Mouse (Mus musculus): ENCODE measurements around the gene Ralb.

Gene Ralb

DNA sequence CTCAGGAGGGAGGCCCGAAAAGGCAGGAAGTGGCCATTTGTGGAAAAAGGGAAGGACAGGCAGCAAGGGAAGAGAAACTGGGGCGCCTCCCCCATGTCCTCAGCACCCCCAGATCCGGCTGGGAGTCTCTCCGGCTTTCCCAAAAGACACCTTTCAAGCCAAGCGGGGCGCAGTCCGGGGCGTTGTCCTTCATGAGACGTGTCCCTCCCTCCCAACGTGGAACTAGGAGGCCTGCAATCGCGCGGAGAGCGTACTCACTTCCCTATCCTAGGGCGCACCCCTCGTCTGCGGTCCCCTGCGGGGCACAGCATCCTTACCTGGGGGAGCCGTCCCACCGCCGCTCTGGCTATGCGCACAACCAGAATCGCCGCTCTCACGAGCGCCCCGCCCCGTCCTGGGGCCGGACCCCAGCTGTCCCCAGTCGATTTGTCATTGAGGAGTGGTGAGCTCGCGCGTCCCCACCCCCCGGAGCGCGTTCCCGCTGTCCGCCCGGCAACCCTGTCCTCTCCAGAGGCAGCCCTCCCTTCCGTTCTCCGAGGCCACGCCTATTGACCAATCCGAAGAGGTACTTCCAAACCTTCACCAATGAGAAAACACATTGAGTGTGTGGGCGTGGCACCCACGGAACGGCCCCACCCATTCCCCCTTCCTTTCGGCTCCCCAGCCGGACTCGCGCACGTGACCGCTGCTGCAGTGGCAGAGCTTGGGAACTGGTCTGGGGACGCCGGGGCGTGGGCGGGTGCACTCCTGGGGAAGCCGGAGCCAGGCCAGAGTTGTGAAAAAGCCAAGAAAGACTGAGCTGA is at the start of gene Ralb:
Gene Ralb, minus strand, starts transcription at position 535 of the 803 bp plus-strand sequence.
- DNase-seq (ENCODE audit: low read depth, low spot score), result peak; percentile 99

DNA sequence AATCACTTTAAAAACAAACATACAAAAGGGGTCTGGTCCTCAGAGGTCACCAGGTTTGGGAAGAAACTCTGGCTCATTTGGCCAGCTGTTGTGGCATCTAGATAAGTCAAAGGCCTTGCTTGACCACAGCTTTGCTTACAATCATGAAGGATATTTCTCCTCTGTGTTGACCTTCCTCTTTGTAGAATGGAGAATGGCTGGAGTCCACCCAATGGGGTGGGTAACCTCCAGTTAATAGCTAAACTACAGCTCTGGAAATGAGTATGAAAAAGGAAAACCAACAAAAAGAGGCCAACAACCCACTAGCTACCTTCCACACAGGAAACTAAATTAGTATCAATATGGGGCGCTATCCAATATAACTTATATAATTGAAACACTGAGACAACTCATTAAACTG is 47.1 kb upstream of the Ralb start:
- DNase-seq (ENCODE audit: low read depth, low spot score), result no peak

DNA sequence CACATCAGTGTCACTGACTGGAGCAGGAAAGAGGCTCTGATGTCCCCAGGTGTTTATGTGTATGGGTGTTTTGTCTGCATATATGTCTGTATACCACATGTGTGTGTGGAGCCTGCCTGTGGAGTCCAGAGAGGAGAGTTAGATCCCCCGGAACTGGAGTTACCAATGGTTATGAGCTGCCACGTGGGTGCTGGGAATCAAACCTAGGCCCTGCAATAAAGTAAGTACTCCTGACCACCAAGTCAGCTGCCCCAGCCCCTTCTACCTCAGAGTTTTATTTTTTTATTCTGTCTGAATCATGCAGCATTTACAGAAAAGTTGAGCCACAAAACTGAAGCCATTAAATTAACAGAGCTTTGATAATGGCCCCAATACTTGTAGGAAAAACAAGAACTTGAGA is 45.5 kb upstream of the Ralb start:
- DNase-seq (ENCODE audit: low read depth, low spot score), result no peak

DNA sequence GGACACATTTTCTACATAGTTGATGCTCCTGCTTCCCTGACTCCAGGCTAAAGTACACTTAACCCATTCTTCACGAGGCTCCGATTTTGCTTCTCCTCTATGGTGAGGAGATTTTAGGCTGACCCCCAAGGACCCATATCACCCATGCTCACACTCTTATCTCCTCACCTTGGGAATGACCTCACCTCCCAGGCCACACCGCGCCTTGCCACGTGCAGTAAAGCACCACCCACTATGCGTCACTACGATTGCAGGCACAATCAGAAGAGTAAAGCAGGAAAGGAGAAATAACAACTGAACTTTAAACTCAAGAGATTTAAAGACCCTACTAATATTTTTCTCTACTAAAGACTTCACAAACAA is 44.7 kb upstream of the Ralb start:
- no peak for DNase-seq (ENCODE audit: low read depth, low spot score)

DNA sequence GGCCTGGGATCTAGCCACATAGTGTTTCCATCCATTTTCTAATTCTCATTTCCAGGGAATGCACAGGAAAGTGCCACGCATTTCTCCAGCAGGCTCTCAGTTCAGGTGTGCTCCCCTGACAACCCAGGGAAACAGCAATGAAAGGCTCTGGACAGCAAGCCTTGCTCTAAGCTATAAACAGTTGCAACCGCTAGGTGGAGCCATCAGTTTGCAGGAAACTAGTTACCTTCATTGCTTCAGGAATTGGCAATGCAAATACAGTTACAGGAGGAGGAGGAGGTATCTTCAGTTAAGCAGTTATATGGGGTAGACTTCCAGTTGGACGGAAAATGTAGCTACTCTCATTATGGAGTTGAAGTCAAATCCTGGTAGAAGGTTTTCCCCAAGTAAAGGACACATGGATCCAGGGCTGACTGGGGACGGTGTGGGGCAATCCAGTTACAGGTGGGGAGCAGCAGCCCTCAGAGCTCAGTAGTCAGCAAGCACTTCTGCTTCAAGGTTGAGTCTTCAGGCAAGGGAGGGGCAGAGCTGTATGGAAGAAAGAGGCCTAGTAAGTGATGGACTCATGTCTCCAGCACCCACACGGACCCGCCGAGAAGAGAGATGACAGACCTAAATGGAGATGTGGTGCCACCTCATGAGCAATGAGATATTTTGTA is 44.2 kb upstream of the Ralb start:
- peak; percentile 92 for DNase-seq (ENCODE audit: low read depth, low spot score)

DNA sequence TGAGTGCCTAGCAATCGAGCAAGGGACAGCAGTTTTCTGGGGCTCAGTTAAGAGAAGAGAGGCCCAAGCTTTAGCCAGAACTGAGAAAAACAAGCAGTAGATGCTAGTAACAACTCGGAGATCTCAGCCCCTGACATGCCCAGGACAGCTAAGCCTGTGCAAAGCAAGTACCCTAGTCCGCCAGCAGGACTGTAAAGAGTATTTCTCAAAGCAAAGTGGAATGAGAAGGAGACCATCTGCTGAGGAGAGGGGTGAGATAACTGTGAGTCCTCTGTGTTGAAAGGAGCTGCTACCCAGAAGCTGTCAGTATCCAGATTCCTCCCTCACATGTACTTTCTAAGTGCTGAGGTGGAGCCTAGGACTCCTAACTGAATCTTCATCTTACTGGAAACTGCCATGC is 41.9 kb upstream of the Ralb start:
- DNase-seq (ENCODE audit: low read depth, low spot score), result peak; percentile 16

DNA sequence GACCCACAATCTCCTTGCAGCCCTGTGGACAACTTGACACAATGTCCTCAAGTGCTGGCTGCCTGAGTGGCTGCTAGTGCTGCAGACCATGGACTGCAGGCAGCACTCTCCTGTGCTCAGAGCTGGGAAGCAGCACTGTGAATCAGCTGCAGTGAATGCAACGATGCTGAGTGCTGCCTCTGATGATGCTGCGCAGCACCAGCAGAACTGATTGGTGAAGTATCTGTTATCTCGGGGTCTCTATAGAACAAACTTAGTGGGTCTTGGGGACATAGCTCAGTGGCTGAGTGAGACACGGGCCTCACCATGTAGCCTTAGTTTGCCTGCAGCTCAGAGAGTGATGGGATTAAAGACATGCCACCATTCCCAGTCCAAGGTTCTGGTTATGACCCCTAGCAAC is 41.1 kb upstream of the Ralb start:
- DNase-seq (ENCODE audit: low read depth, low spot score), result no peak

DNA sequence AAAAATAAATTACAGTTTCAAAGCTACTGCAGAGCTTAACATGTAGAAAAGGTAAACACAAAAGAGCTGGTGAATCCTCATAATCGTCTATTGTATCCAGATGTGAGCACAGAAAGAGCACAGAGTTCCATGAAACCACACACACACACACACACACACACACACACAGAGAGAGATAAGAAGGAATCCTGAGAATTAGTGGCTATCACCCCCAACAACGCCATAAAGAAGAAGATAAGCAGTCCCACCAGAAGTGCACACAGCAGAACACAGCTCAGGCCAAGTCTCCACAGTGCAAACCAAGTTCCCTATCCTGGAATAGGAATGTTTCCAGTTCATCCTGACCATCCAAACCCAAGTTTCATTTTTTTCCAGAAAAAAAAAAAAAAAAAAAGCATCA is 40.6 kb upstream of the Ralb start:
- DNase-seq (ENCODE audit: low read depth, low spot score), result no peak

DNA sequence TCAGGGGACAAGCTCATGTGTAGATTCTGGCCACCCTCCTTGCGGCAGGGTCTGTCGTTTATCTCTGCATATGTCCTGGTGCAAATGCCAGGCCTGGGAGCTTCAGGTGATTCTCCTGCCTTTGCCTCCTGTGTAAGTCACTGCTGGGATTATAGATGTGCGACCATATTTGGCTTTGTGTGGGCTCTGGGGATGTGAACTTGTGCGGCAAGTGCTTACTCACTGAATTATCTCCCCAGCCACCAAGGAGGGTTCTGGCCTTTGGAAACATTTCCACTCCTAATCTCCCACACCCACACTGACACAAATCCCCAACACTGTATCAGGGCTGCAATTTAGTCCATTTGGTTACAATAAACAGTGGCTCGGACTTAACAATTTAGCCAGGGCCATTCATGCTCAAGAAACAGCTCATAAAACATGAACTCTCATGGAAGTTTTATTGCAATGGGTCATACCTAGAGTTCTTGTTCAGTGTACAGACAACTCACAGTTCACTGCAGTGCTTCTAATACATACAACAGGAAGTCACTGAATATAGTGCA is 40.1 kb upstream of the Ralb start:
- DNase-seq (ENCODE audit: low read depth, low spot score), result no peak

DNA sequence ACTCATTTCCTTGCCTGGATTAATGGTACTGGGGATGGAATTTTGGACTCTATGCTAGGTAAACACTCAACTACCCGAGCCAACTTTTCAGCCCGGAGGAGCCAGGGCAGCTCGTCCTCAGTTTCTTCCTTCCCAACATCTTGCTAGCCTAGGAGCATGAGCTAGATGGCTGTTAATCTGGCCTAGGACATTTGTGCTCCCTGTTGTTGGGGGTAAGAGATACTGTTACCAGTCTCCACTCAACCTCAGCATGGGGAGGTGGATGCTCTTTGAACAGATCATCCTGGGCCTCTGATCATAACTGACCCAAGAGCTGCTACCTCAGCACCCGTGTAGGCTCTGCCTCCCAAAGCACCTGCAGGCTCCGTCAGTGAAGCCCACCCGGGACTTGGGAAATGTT is 38.7 kb upstream of the Ralb start:
- DNase-seq (ENCODE audit: low read depth, low spot score), result no peak

DNA sequence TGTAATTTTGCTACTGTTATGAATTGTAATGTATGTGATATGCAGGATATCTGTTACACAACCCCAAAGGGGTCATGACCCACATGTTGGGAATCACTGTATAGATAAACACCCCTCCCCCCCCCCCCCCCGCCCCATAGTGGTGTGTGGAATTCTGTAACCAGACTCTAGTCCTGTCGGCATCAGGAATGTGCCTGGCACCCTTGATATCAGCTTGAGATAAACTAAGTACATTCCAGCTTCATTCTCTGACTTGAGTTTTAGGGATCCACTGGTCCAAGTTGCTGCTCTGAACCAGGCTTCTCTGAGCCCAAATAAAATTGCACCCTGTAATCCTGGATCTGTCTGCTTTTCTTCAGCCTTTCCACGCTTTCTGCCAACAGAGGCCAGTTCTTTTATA is 37.0 kb upstream of the Ralb start:
- no peak for DNase-seq (ENCODE audit: low read depth, low spot score)

DNA sequence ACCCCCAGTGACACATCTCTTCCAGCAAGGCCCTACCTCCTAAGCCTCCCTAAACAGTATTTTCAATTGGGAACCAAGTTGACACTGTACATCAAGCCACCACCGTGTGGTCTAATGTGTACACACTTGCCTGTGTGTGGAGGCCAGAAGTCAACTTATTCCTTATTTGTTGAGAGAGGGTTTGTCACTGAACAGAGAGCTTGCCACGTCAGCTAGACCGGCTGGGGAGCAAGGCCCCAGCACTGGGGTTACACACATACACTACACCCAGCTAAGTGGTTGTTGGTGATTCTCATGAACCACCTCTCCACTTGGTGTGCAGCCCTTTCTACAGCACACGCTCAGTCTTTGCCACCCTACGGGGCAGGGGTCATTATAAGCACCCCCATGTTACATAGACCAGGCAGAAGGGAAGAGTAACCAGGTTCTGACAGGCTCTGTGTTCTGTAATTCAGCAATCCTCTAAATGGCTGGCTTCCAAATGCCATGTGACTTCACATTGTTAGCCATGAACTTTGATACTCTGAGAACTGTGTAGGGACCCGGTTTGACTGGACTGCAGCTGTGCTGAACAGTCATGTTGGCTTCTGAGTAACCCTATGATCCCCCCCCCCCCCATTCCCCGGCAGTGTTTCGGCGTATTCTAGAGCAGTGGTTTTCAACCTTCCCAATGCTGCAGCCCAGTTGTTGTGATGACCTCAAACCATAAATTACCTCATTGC is 36.4 kb upstream of the Ralb start:
- no peak for DNase-seq (ENCODE audit: low read depth, low spot score)

DNA sequence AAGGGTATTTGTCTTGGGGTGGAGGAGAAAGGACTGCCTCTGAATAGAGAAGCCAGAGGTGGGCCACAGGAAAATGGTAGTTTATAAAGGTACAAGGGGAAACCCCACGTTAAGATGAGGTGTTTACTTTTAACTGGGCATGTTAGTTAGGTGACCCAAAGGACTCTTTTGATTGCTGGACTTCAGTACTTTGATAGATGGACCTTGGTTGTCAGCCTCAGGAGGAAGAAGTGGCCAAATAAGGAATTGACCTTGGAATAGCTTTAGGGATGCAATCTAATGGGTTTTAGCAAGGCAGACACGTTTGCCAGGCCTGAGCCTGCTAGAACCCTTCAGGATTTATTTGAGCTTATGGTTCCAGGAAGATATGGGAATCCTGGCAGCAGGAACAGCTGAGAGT is 34.7 kb upstream of the Ralb start:
- no peak for DNase-seq (ENCODE audit: low read depth, low spot score)

DNA sequence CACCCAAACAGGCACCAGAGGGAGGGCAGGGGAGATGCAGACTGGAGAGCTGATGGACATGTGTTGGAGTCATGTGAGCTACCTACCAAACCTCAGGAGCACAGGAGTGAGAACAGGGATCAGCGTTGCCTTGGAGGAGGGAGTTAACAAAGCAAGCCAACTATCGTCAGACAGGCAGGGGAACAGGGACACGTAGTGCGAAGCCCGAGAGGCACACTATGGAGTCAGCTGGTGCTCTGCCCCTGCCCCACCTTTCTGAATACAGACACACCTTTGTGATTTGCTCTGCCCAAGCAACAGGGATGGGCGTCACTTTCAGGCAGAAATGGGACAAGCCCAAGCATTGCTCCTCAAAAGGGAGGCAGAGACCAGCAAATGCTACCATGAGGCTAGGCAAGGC is 33.1 kb upstream of the Ralb start:
- no peak for DNase-seq (ENCODE audit: low read depth, low spot score)

DNA sequence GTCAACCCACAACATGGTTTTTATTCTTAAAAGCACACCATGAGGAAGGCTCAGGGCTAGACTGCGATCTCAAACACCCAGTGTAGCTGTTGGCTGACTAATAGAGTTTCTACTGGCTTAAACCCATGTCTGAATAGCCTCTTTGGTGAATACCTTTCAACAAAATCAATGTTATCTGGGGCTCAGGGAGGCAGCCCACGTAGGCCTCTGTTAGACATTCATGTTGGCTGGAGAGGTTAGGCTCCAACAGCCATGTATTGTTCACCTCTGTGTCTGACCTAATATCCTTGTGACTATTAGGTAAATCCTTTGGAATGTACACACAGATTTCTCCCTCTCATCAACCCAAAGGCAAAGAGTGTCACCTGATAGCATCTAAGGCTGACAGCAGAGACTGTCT is 31.5 kb upstream of the Ralb start:
- no peak for DNase-seq (ENCODE audit: low read depth, low spot score)

DNA sequence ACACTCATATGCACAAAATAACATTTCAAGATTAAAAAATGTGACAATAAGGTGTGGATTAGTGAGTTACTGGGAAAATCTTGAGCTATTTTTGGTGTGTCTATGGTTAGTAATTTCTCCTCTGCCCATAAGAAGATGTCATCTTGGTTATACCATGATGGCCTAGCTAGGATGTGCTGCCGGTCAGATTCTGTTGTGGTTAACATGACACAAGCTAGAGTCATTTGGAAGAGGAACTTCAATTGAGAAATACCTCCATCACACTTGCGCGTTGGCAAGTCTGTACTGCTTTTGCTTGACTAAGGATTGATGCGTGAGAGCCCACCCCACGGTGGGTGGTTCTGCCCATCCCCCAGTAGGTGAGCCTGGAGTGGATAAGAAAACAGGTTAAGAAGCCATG is 29.7 kb upstream of the Ralb start:
- no peak for DNase-seq (ENCODE audit: low read depth, low spot score)

DNA sequence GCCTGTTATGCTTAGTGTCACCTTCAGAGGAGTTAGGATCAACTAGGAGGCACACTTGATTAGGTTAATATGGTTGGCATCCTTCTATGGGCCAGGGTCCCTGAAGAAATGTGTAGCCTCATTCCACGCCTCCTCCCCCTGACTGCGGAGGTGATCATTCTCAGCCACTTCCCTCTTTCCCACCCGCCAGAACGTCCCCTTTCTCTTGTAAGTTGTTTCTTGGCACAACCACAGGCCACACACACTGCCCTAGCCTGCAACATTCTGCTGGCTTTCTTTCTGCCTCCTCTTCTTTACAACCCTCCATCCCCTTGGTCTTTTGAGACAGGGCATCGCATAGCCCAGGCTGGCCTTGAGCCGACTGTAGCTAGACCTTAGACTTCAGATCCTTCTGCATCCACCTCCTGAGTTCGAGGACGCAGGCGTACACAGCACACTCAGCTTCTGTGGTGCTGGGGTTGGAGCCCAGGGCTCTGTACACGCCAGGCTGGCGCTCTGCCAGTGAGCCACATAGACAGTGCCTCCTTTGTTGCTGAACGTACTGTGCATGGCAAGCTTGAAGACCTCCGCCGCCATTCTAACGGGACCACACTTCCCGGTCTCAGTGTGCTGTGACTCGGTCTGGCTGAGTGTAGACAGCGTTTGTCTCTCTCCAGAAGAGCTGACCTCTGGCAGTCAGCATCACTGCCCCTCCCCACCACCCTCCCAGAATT is 28.7 kb upstream of the Ralb start:
- DNase-seq (ENCODE audit: low read depth, low spot score), result no peak

DNA sequence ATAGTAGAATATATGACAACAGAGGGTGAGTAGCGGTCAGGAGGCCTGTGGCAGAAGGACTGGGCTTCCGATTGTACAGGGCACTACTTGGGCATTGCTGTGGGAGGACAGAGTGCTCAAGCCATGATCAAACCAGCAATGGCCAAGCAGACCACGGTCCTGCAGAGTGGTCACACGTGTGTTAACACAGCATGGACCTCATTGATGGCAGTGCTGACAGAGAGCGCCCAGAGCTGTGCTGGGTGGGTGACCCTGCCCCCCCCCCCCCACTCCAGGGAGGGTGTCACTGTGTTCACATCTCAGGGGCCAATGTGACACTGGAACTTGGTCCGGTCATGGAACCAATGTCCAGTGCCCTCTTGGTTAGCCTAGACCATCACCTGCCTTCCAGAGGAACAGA is 27.6 kb upstream of the Ralb start:
- no peak for DNase-seq (ENCODE audit: low read depth, low spot score)

DNA sequence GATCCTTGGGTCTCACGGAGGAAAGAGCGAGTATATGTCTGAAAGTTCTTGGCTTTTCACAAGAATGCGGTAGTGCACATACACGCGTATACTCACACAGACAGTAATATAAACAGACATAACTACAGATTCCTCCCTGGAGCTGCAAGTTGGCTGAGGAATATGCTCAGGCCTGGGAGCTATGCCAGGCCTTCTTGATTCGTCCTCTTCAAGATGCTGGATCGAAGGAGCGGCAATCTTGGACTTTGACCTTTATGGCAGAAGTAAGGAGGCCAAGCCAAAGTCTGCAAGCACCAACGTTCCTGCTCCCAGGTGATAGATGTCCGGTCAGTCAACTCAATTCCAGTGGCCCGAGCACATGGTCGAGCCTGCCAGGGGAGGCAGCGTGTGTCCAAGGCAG is 26.3 kb upstream of the Ralb start:
- no peak for DNase-seq (ENCODE audit: low read depth, low spot score)

DNA sequence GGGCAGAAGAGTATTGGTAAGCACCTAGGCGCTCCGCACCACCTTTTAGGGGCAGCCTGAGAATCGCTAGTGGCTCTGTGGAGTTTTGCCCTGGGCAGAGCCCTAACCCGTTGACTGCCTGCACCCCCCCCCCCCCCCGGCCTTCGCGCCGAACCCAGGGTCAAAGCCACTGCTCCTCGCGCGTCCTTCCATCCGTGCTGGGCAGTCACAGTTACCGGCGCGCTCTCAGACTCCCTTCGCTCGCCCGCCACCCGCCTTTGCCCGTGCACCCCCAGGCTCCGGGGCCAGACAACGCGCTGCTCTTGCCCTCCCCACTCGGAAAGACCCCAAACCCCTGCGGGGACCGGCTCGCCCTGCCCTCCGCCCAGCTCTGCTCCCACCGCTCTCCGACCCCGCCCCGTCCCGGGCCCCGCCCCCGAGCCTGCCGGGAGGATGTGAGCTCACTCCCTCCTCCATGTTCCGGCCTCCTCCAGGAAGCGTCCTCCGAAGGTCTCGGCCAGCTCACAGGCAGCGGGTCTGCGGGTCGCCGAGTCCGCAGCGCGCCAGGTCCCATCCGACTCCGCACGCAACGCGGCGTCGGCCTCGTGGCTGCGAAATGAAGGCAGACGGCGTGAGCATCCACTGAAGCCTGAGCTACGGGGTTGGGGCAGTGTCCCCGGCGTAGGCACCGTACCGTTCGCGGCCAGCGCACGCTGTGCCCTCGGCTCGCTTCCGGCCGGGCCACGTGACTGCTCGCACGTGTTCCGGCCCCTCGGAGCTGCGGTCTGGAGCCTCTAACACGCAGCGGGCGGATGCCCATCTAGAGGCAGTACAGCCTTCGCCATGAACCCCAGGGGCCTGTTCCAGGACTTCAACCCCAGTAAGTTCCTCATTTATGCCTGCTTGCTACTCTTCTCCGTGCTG is 21.3 kb upstream of the Ralb start, which contains the start of gene Tmem185b:
Gene Tmem185b, plus strand, starts transcription at position 472 of the 903 bp plus-strand sequence.
- peak; percentile 90 for DNase-seq (ENCODE audit: low read depth, low spot score)

DNA sequence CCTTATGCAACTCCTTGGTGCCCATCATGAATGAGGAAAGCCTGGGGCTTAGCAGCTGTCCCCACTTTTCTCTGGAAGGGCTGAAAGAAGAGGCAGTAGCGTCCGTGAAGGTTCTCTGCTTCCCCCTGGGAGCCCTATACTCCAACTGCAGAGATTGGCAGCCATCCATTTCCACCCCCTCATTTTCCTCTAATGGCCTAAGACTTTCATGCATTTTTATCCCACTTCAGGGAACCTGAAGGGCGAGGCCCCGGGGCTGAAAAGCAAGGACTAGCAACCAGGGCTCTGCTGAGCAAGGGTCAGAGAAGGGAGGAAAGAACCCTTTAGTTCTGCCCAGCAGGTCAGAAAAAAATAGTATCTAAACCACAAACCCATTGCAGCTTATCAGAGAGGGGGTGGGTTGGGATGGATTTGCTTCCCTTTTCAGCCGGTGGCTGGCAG is 20.4 kb upstream of the Ralb start:
- DNase-seq (ENCODE audit: low read depth, low spot score), result peak; percentile 49

Data from brain, adult 2 months (tissue).